Mouse (Mus musculus) heart, embryonic 11.5 days (tissue): ENCODE results near the gene Fermt3. TPM values are rescaled to one million over a fixed set of nuclear protein-coding genes. Genes with fewer than 3 reads are reported as not detected.
"Not testable (repeated sequence)": the region's sequence is repeated elsewhere in the genome, so short reads cannot be mapped to it uniquely, and the experiment has no call there.

Experiments used
- ATAC-seq: fragments of 200-750 bp; cut with Nextera tagmentation; replicated peaks from 2 replicates; pipeline ENCODE4 v1.8.0; 2017; ENCODE audit warnings: moderate library complexity; ENCODE audit not compliant: insufficient number of reproducible peaks, low FRiP score, low TSS enrichment
- H3K27ac ChIP-seq: fragments of 300-500 bp; sonication (generic); 2 replicates; pipeline ENCODE4 v1.5.1; 2014; ENCODE audit warnings: mild to moderate bottlenecking, low read depth, low read length
- H3K27me3 ChIP-seq: fragments of 300-500 bp; sonication (generic); 2 replicates; pipeline ENCODE4 v1.6.1; 2014; ENCODE audit warnings: mild to moderate bottlenecking, low read length, mixed read lengths; ENCODE audit not compliant: control insufficient read depth, insufficient read depth
- H3K36me3 ChIP-seq: fragments of 300-500 bp; sonication (generic); 2 replicates; pipeline ENCODE4 v1.6.1; 2014; ENCODE audit warnings: mild to moderate bottlenecking, low read length, moderate library complexity, mixed read lengths; ENCODE audit not compliant: control insufficient read depth, insufficient read depth
- H3K4me1 ChIP-seq: fragments of 300-500 bp; sonication (generic); 2 replicates; pipeline ENCODE4 v1.6.1; 2014; ENCODE audit warnings: low read length; ENCODE audit not compliant: control insufficient read depth, insufficient read depth
- H3K4me2 ChIP-seq: fragments of 300-500 bp; sonication (generic); 2 replicates; pipeline ENCODE4 v1.6.1; 2014; ENCODE audit warnings: mild to moderate bottlenecking, moderate library complexity
- H3K4me3 ChIP-seq: fragments of 300-500 bp; sonication (generic); 2 replicates; pipeline ENCODE4 v1.5.1; 2014; ENCODE audit warnings: low read depth, low read length
- H3K9ac ChIP-seq: fragments of 300-500 bp; sonication (generic); 2 replicates; pipeline ENCODE4 v1.6.1; 2014; ENCODE audit warnings: mild to moderate bottlenecking, low read depth, low read length, moderate library complexity
- H3K9me3 ChIP-seq: fragments of 300-500 bp; sonication (generic); replicated peaks from 2 replicates; pipeline ENCODE4 v1.6.1; 2016; ENCODE audit warnings: low read length; ENCODE audit not compliant: control insufficient read depth
- WGBS: fragments of 180-500 bp; shearing (Covaris S2); extraction: QIAGEN DNeasy Blood & Tissue Kit; methylation state at CpG from one replicate; pipeline ENCODE4 v1.1.7; 2014; ENCODE audit not compliant: insufficient replicate concordance; 5-methylcytosine and 5-hydroxymethylcytosine counted together
- polyA plus RNA-seq: library from polyadenylated mRNA; unstranded; fragments of >200 nt; fragmentation: Nextera tagmentation; extraction: Ambion mirVana; gene quantifications from 2 replicates; pipeline ENCODE4 v1.2.1, GENCODE M21; 2014

Fermt3 gene
- polyA plus RNA-seq, 1 experiment from 2014 or later: 11.9 TPM

DNA sequence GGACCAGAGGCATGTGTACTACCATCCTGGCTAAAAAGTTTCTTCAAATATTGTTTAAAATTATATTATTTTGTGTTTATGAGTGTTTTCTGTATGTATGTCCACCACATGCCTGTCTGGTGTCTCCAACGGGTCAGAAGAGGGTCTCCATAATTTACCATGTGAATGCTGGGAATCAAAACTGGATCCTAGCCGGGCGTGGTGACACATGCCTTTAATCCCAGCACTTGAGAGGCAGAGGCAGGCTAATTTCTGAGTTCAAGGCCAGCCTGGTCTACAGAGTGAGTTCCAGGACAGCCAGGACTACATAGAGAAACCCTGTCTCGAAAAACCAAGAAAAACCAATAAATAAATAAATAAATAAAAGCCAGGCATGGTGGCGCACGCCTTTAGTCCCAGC is 28.1 kb downstream of the Fermt3 start:
- not testable (repeated sequence) for H3K4me2 ChIP-seq, ATAC-seq, H3K27me3 ChIP-seq, H3K27ac ChIP-seq, H3K9ac ChIP-seq, H3K4me3 ChIP-seq, H3K9me3 ChIP-seq, H3K36me3 ChIP-seq
- 86% methylated on average over 6 of the region's 6 CpGs for WGBS
- H3K4me1 ChIP-seq: peaks cover 36% of the 10 kb centered on the region

DNA sequence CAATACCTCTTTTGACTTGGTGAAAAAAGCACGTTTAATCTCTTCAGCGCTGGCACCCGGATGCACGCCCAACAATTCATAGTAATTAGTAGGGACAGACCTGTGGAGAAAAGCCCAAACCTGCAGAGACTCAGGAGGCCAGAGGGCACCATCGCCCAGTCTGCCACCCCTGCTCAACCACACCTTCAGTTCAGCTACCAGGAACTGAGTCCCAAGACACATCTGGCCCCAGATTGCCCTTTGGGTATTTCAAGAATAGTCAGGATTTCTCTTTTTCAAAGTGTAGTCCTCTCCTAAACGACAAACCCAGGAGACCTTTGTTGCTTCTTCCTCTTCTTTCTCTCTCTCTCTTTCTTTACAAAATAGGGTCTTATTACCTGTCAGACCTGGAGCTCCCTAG is 28.6 kb downstream of the Fermt3 start:
- H3K4me2 ChIP-seq: no peak overlapping the region
- 87% methylated on average over 6 of the region's 6 CpGs for WGBS
- no peaks in the 10 kb centered on the region for H3K27me3 ChIP-seq
- H3K4me1 ChIP-seq: peaks cover 38% of the 10 kb centered on the region
- no peak for ATAC-seq
- H3K9ac ChIP-seq: no peak overlapping the region
- H3K4me3 ChIP-seq: no peak overlapping the region
- no peak overlapping the region for H3K27ac ChIP-seq
- H3K9me3 ChIP-seq: no peaks in the 10 kb centered on the region
- H3K36me3 ChIP-seq: peaks cover 3% of the 10 kb centered on the region; the same call in 1 of the 2 replicates

DNA sequence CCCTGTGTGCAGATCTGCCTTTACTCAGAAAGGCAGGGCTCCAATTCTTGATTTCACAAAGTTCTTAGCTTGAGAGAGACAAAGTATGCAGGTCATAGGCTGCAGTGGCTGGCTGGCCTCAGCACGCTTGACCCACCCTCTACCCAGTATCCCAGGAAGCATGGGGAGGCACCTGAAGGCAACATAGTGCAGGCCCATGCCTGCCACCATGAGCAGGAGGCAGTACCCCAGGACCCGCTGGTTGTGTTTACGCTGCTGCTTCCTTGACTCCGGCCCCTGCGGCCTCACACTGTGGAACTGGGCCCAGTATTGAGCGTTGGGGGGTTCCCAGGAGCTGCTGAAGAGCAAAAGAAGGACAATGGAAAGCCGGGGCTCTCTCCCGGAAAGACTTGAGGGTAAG is 30.0 kb downstream of the Fermt3 start:
- H3K9ac ChIP-seq: no peak overlapping the region
- WGBS: 90% methylated on average over 8 of the region's 8 CpGs
- ATAC-seq: no peak
- no peak overlapping the region for H3K27ac ChIP-seq
- peaks cover 25% of the 10 kb centered on the region for H3K4me1 ChIP-seq
- no peaks in the 10 kb centered on the region for H3K9me3 ChIP-seq
- H3K27me3 ChIP-seq: no peaks in the 10 kb centered on the region
- H3K4me2 ChIP-seq: no peak overlapping the region; the same call in 1 of the 2 replicates
- H3K36me3 ChIP-seq: peaks cover 9% of the 10 kb centered on the region; the same call in 1 of the 2 replicates
- H3K4me3 ChIP-seq: no peak overlapping the region

DNA sequence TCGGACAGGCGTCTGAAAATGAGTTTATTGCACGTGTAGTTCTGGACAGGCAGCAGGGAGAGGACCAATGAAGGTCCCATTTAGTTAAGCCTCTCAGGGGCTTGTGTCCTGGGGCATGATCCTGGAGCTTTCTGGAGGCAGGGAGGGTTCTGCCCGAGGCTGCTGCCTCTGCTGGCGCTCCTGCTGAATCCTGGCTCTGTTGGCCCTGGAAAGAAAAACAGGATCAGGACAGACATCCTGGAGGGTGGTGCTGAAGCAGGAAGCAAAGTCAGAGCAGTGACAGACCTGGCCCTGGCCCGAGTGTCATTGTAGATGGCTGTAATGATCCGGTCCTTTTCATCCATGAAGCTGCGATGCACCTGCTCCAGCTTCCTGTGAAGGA is 31.4 kb downstream of the Fermt3 start:
- Histone ChIP-seq H3K27ac (peak overlapping the region; percentile 98), H3K36me3 (peaks cover 17% of the 10 kb centered on the region), H3K4me2 (peak overlapping the region; percentile 90), H3K4me1 (peaks cover 18% of the 10 kb centered on the region), H3K9ac (peak overlapping the region; percentile 96), H3K9me3 (no peaks in the 10 kb centered on the region), H3K27me3 (no peaks in the 10 kb centered on the region), H3K4me3 (peak overlapping the region; percentile 90)
- no peak for ATAC-seq
- 3% methylated on average over 8 of the region's 8 CpGs for WGBS

DNA sequence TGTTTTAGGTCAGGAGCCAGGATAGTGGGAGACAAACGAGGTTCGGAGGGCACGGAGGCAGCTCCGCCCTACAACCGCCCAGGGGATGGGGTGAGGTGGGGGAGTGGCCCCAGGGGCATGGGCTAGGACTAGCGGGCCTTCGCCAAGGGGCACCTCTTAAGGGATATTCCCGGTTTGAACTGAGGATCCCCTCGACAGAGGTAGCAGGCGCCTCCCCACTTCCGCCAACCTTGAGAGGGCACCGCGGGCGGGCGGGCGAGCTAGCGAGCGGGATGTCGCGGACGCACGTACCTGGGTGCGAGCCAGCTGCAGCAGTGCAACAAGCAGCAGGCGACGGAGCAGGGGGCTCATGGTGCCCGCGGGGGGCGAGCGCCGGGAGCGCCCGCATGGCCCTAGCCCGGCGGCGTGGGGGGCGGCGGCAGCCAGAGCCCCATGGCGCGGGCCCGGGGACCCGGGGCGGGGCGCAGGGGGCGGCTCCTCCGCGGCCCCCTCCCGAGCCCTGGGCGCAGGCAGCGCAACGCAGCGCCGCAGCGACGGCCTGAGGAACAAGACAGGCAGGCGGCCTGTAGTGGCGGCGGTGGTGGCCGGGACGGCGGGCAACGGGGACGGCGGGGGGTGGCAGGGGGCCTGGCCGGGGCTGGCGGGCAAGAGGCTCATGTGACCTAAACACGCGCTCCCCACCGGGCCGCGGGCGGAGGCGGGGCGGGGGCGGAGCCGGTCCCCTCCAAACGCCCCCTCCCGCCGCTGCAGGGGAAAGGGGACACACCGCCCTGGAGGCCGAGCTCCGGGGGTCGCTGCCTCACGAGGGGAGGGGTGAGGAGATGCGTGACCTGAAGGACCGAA is 32.0 kb downstream of the Fermt3 start, which contains the start of gene Vegfb:
Vegfb (minus strand) TSS at position 591 of the 843 bp plus-strand sequence.
- peak; percentile 41 for ATAC-seq
- Histone ChIP-seq H3K36me3 (peaks cover 22% of the 10 kb centered on the region), H3K4me1 (peaks cover 16% of the 10 kb centered on the region), H3K9me3 (no peaks in the 10 kb centered on the region), H3K4me2 (peak within 1 kb of the TSS; percentile 90), H3K4me3 (peak within 1 kb of the TSS; percentile 90), H3K27ac (peak within 1 kb of the TSS; percentile 98), H3K9ac (peak within 1 kb of the TSS; percentile 96), H3K27me3 (no peaks in the 10 kb centered on the region)
- WGBS: under 1% methylated on average over 75 of the region's 85 CpGs

DNA sequence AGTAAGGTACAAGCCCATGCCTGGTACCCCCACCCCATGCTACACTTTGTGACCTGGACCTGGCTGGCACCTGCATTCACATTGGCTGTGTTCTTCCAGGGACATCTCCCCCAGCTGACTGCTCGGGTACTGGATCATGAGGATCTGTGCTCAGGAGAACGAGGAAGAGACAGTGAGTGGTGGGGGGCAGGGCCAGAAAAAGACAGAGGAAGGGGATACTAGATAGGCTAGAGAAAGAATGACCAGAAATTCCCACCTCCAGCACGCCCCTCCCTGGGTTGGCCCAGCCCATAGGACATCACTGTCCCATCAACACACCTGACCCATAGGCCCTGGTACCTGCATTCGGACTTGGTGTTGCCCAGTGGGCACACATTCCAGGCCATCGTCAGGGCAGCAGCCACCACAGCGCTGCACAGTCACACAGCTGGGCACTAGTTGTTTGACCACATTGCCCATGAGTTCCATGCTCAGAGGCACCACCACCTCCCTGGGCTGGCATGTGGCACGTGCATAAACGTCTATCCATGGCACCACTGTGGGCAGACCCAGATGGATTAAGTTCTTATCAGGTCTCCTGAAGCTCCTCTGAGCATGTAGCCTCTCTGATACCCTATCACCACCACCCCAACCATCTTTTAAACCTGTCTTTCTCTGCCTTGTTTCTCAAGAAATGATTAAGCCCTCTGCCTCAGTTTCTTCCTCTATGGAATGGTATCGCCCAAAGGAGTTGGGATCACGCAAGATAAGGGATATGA is 33.1 kb downstream of the Fermt3 start:
- WGBS: 69% methylated on average over 10 of the region's 10 CpGs
- H3K4me2 ChIP-seq: peak overlapping the region; percentile 90
- peak overlapping the region; percentile 96 for H3K9ac ChIP-seq

DNA sequence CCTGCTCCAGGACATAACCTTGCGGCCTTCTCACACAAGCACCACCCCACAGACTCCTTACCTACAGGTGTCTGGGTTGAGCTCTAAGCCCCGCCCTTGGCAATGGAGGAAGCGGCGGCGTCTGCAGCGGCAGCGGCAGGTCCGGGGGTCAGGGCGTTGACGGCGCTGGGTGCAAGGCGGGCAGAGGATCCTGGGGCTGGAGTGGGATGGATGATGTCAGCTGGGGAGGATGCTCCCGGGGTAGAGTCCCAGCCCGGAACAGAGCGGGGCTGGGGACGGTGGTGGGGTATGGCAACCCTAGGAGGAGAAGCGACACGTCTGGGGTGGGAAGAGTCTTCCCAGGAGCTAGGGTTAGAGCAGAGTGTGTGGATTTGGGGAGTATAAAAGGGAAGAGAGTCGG is 34.0 kb downstream of the Fermt3 start:
- Histone ChIP-seq H3K27me3 (no peaks in the 10 kb centered on the region), H3K4me3 (no peak overlapping the region), H3K4me2 (no peak overlapping the region), H3K36me3 (peaks cover 24% of the 10 kb centered on the region), H3K27ac (no peak overlapping the region), H3K4me1 (peaks cover 24% of the 10 kb centered on the region), H3K9ac (0 out of 2 replicates have a peak overlapping the region, but pooled peaks have one; percentile 0), H3K9me3 (no peaks in the 10 kb centered on the region)
- no peak for ATAC-seq
- 84% methylated on average over 19 of the region's 19 CpGs for WGBS

More for the DNA sequence above, 33.1 kb downstream of the Fermt3 start:
- H3K4me1 ChIP-seq: peaks cover 21% of the 10 kb centered on the region
- H3K27me3 ChIP-seq: no peaks in the 10 kb centered on the region
- no peak overlapping the region for H3K27ac ChIP-seq
- peak overlapping the region; percentile 90 for H3K4me3 ChIP-seq
- ATAC-seq: no peak
- no peaks in the 10 kb centered on the region for H3K9me3 ChIP-seq
- H3K36me3 ChIP-seq: peaks cover 24% of the 10 kb centered on the region

DNA sequence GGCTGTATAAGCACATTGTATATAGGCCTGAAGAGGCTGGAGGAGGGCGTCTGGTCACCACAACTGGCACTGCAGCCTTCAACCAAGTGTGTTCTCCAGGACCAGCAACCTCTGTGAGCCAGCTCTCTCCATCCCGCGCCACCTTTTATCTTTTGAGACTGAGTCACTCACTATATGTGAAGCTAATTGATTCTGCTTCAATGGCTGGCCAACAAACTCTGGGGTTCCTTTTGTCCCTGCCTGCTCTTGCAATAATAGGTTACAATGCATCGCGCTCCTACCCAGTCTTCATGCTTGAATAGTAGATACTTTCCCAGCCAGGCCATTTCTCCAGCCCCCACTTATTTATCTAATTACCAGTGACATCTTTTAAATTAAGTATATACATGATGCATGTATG is 35.6 kb downstream of the Fermt3 start:
- no peak for ATAC-seq
- 95% methylated on average over 5 of the region's 5 CpGs for WGBS
- Histone ChIP-seq H3K4me1 (peaks cover 33% of the 10 kb centered on the region), H3K27ac (no peak overlapping the region), H3K9me3 (no peaks in the 10 kb centered on the region), H3K36me3 (peaks cover 21% of the 10 kb centered on the region), H3K4me3 (no peak overlapping the region), H3K27me3 (no peaks in the 10 kb centered on the region), H3K4me2 (no peak overlapping the region), H3K9ac (no peak overlapping the region)
